Mouse (Mus musculus): ENCODE data around the gene Rab32. TPM values are rescaled to one million over a fixed set of nuclear protein-coding genes. Genes with fewer than 3 reads are reported as not detected.
A peak's percentile ranks its signal among the peaks of the same experiment; 100 is the strongest.
"Not testable (repeated sequence)": the region's sequence is repeated elsewhere in the genome, so short reads cannot be mapped to it uniquely, and the experiment has no call there.

Gene Rab32
- 18.0 and 39.6 TPM in 2 replicates for polyA plus RNA-seq (2012; ENCODE audit: insufficient read depth, low replicate concordance)

GRCm38 (mm10) chr10:10557570-10558336, at the start of gene Rab32:
Gene Rab32, minus strand, starts transcription at chr10:10558265.
- Histone ChIP-seq H3K36me3 (replicated peaks; ENCODE audit: low read length) (peaks cover 34% of the 10 kb centered on the region), H3K9me3 (no peaks in the 10 kb centered on the region), H3K27me3 (replicated peaks) (no peaks in the 10 kb centered on the region), H3K4me1 (peaks cover 34% of the 10 kb centered on the region), H3K4me3 (replicated peaks) (peak within 1 kb of the TSS; percentile 99)
- TF ChIP-seq FLI1 (IDR thresholded peaks at IDR 0.05; ENCODE audit: low read length) (no peak), GATA1 (IDR thresholded peaks at IDR 0.05; ENCODE audit: borderline replicate concordance, low read length) (no peak)

GRCm38 (mm10) chr10:10600771-10601170, 42.7 kb upstream of the Rab32 start:
- H3K27me3 ChIP-seq (replicated peaks) = no peaks in the 10 kb centered on the region
- no peaks in the 10 kb centered on the region for H3K9me3 ChIP-seq
- no peaks in the 10 kb centered on the region for H3K36me3 ChIP-seq (replicated peaks; ENCODE audit: low read length)
- TF ChIP-seq GATA1 (IDR thresholded peaks at IDR 0.05; ENCODE audit: borderline replicate concordance, low read length) (no peak), FLI1 (IDR thresholded peaks at IDR 0.05; ENCODE audit: low read length) (no peak)
- no peak overlapping the region for H3K4me3 ChIP-seq (replicated peaks)
- H3K4me1 ChIP-seq = peaks cover 6% of the 10 kb centered on the region

GRCm38 (mm10) chr10:10597495-10597894, 39.4 kb upstream of the Rab32 start:
- H3K27me3 ChIP-seq (replicated peaks); H3K36me3 ChIP-seq (replicated peaks; ENCODE audit: low read length); H3K4me3 ChIP-seq (replicated peaks); H3K9me3 ChIP-seq; H3K4me1 ChIP-seq: not testable (repeated sequence)

GRCm38 (mm10) chr10:10580811-10581210, 22.7 kb upstream of the Rab32 start:
- Histone ChIP-seq H3K4me3 (replicated peaks) (no peak overlapping the region), H3K9me3 (peaks cover 11% of the 10 kb centered on the region), H3K36me3 (replicated peaks; ENCODE audit: low read length) (no peaks in the 10 kb centered on the region), H3K4me1 (no peaks in the 10 kb centered on the region), H3K27me3 (replicated peaks) (no peaks in the 10 kb centered on the region)
- no peak for TF ChIP-seq FLI1 (IDR thresholded peaks at IDR 0.05; ENCODE audit: low read length)
- TF ChIP-seq GATA1 (IDR thresholded peaks at IDR 0.05; ENCODE audit: borderline replicate concordance, low read length) = no peak

DNA sequence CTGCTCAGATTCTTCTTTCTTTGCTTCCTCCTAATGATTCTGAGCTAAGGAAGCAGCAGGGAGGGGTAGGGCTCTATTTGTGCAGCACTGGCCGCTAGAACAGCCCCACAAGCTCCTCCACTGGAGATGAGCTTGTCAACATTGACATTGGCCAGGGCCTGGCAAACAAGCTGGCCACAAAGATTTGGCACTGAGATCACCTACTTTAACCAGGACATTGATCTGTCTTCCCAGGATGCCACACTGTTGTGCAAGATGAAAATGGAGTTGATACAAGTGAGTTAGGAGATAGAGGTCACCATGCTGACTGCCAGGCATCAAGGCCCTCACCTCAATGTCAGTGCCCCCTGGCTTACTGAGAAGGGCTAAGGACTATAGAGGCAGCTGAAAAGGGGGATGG, 21.8 kb upstream of the Rab32 start:
- H3K36me3 ChIP-seq (replicated peaks; ENCODE audit: low read length) = no peaks in the 10 kb centered on the region
- H3K9me3 ChIP-seq = peaks cover 11% of the 10 kb centered on the region
- no peak for TF ChIP-seq FLI1 (IDR thresholded peaks at IDR 0.05; ENCODE audit: low read length)
- no peak for TF ChIP-seq GATA1 (IDR thresholded peaks at IDR 0.05; ENCODE audit: borderline replicate concordance, low read length)
- H3K4me1 ChIP-seq = no peaks in the 10 kb centered on the region
- no peaks in the 10 kb centered on the region for H3K27me3 ChIP-seq (replicated peaks)
- H3K4me3 ChIP-seq (replicated peaks) = no peak overlapping the region

- Histone ChIP-seq H3K36me3 (replicated peaks; ENCODE audit: low read length) (peaks cover 28% of the 10 kb centered on the region), H3K4me1 (peaks cover 28% of the 10 kb centered on the region), H3K27me3 (replicated peaks) (no peaks in the 10 kb centered on the region), H3K9me3 (no peaks in the 10 kb centered on the region), H3K4me3 (replicated peaks) (peak overlapping the region; percentile 99)
- TF ChIP-seq FLI1 (IDR thresholded peaks at IDR 0.05; ENCODE audit: low read length) (no peak), GATA1 (IDR thresholded peaks at IDR 0.05; ENCODE audit: borderline replicate concordance, low read length) (no peak)
Measured at GRCm38 (mm10) chr10:10558337-10558711, 259 bp upstream of the Rab32 start.

DNA sequence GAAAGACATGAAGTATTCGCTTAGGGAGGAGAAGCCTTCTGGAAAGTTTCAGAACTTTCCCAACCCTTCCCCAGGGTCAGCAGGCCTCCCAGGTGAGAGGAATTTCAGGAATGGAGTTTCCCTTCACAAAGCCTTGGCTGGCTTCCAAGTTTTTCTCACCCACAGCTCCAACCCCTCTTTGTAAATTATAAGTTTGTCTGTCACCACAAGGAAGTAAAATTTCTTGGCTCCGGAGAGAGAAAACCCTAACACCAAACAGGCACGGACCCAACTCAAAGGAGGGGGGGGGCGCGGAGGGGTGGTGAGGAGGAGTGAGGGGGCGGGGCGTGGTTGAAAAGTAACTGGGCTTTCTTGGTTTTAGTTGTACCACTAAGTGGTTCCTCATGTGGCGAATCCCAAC, 980 bp downstream of the Rab32 start:
- Histone ChIP-seq H3K36me3 (replicated peaks; ENCODE audit: low read length) (peaks cover 34% of the 10 kb centered on the region), H3K27me3 (replicated peaks) (no peaks in the 10 kb centered on the region), H3K4me1 (peaks cover 34% of the 10 kb centered on the region), H3K4me3 (replicated peaks) (peak overlapping the region; percentile 99), H3K9me3 (no peaks in the 10 kb centered on the region)
- no peak for TF ChIP-seq GATA1 (IDR thresholded peaks at IDR 0.05; ENCODE audit: borderline replicate concordance, low read length)

GRCm38 (mm10) chr10:10555676-10556075, 2.4 kb downstream of the Rab32 start:
- Histone ChIP-seq H3K4me1 (peaks cover 45% of the 10 kb centered on the region), H3K27me3 (replicated peaks) (no peaks in the 10 kb centered on the region), H3K9me3 (no peaks in the 10 kb centered on the region), H3K4me3 (replicated peaks) (peak overlapping the region; percentile 1), H3K36me3 (replicated peaks; ENCODE audit: low read length) (peaks cover 43% of the 10 kb centered on the region)
- TF ChIP-seq FLI1 (IDR thresholded peaks at IDR 0.05; ENCODE audit: low read length) (no peak), GATA1 (IDR thresholded peaks at IDR 0.05; ENCODE audit: borderline replicate concordance, low read length) (no peak)

GRCm38 (mm10) chr10:10555221-10555620, 2.8 kb downstream of the Rab32 start:
- H3K27me3 ChIP-seq (replicated peaks) = no peaks in the 10 kb centered on the region
- no peaks in the 10 kb centered on the region for H3K9me3 ChIP-seq
- peaks cover 49% of the 10 kb centered on the region for H3K4me1 ChIP-seq
- TF ChIP-seq FLI1 (IDR thresholded peaks at IDR 0.05; ENCODE audit: low read length) = no peak
- no peak for TF ChIP-seq GATA1 (IDR thresholded peaks at IDR 0.05; ENCODE audit: borderline replicate concordance, low read length)
- peaks cover 48% of the 10 kb centered on the region for H3K36me3 ChIP-seq (replicated peaks; ENCODE audit: low read length)
- no peak overlapping the region for H3K4me3 ChIP-seq (replicated peaks)

- Histone ChIP-seq H3K27me3 (replicated peaks) (no peaks in the 10 kb centered on the region), H3K4me3 (replicated peaks) (no peak overlapping the region), H3K36me3 (replicated peaks; ENCODE audit: low read length) (peaks cover 83% of the 10 kb centered on the region), H3K9me3 (no peaks in the 10 kb centered on the region), H3K4me1 (peaks cover 51% of the 10 kb centered on the region)
- TF ChIP-seq GATA1 (IDR thresholded peaks at IDR 0.05; ENCODE audit: borderline replicate concordance, low read length) (no peak), FLI1 (IDR thresholded peaks at IDR 0.05; ENCODE audit: low read length) (no peak)
Measured at GRCm38 (mm10) chr10:10550134-10550533, 7.9 kb downstream of the Rab32 start.
